Mouse (Mus musculus): ENCODE data around the gene Aco1. TPM values are rescaled to one million over a fixed set of nuclear protein-coding genes. Genes with fewer than 3 reads are reported as not detected.
"Not testable (repeated sequence)": the region's sequence is repeated elsewhere in the genome, so short reads cannot be mapped to it uniquely, and the experiment has no call there.

The Aco1 gene
- polyA plus RNA-seq (2014; fragmentation: Nextera tagmentation; extraction: Ambion mirVana): 60.1 and 63.4 TPM in 2 replicates

- peak within 1 kb of the TSS; percentile 72 for H3K4me3 ChIP-seq (ENCODE audit: low read depth, low read length)
- H3K9ac ChIP-seq: peak within 1 kb of the TSS; percentile 76
- no peak for TF ChIP-seq CTCF (IDR thresholded peaks at IDR 0.05; ENCODE audit: low read depth)
- H3K27me3 ChIP-seq (ENCODE audit: insufficient read depth, low read length): no peaks in the 10 kb centered on the region
- peaks cover 9% of the 10 kb centered on the region; the same call in 1 of the 2 replicates for H3K4me1 ChIP-seq (ENCODE audit: insufficient read depth)
- peak within 1 kb of the TSS; percentile 76 for H3K4me2 ChIP-seq
- peak within 1 kb of the TSS; percentile 96 for H3K27ac ChIP-seq (ENCODE audit: low read depth)
- under 1% methylated on average over 46 of the region's 46 CpGs for WGBS
- no peaks in the 10 kb centered on the region for H3K9me3 ChIP-seq (ENCODE audit: low read depth, low read length)
- H3K36me3 ChIP-seq (ENCODE audit: insufficient read depth): no peaks in the 10 kb centered on the region
- peak; percentile 97 for DNase-seq
- ATAC-seq (ENCODE audit: insufficient read depth): peak; percentile 97
Observed at GRCm38 (mm10) chr4:40142743-40143532, at the start of gene Aco1. Gene Aco1 (plus strand): TSS chr4:40143081.

- WGBS: 64% methylated on average over 2 of the region's 2 CpGs
- no peak for TF ChIP-seq CTCF (IDR thresholded peaks at IDR 0.05; ENCODE audit: low read depth)
- H3K27me3 ChIP-seq (ENCODE audit: insufficient read depth, low read length): no peaks in the 10 kb centered on the region
- no peak overlapping the region for H3K4me3 ChIP-seq (ENCODE audit: low read depth, low read length)
- DNase-seq (no peak), ATAC-seq (ENCODE audit: insufficient read depth) (no peak)
- H3K4me2 ChIP-seq: no peak overlapping the region
- H3K27ac ChIP-seq (ENCODE audit: low read depth): no peak overlapping the region
- no peaks in the 10 kb centered on the region for H3K9me3 ChIP-seq (ENCODE audit: low read depth, low read length)
- no peak overlapping the region for H3K9ac ChIP-seq
- no peaks in the 10 kb centered on the region for H3K4me1 ChIP-seq (ENCODE audit: insufficient read depth)
- no peaks in the 10 kb centered on the region for H3K36me3 ChIP-seq (ENCODE audit: insufficient read depth)
Observed at GRCm38 (mm10) chr4:40094974-40095373, 47.9 kb upstream of the Aco1 start.

- ATAC-seq (ENCODE audit: insufficient read depth) (no peak), DNase-seq (no peak)
- Histone ChIP-seq H3K36me3 (ENCODE audit: insufficient read depth) (no peaks in the 10 kb centered on the region), H3K4me2 (no peak overlapping the region), H3K4me3 (ENCODE audit: low read depth, low read length) (no peak overlapping the region), H3K9me3 (ENCODE audit: low read depth, low read length) (no peaks in the 10 kb centered on the region), H3K27me3 (ENCODE audit: insufficient read depth, low read length) (no peaks in the 10 kb centered on the region), H3K4me1 (ENCODE audit: insufficient read depth) (no peaks in the 10 kb centered on the region), H3K27ac (ENCODE audit: low read depth) (no peak overlapping the region), H3K9ac (no peak overlapping the region)
- WGBS: 81% methylated on average over 1 of the region's 1 CpGs
- no peak for TF ChIP-seq CTCF (IDR thresholded peaks at IDR 0.05; ENCODE audit: low read depth)
Observed at GRCm38 (mm10) chr4:40102996-40103395, 39.9 kb upstream of the Aco1 start.

GRCm38 (mm10) chr4:40106004-40106536, 36.8 kb upstream of the Aco1 start:
- H3K27me3 ChIP-seq (ENCODE audit: insufficient read depth, low read length): no peaks in the 10 kb centered on the region
- H3K27ac ChIP-seq (ENCODE audit: low read depth): no peak overlapping the region
- H3K4me3 ChIP-seq (ENCODE audit: low read depth, low read length): no peak overlapping the region
- H3K36me3 ChIP-seq (ENCODE audit: insufficient read depth): no peaks in the 10 kb centered on the region
- TF ChIP-seq CTCF (IDR thresholded peaks at IDR 0.05; ENCODE audit: low read depth): no peak
- ATAC-seq (ENCODE audit: insufficient read depth): no peak
- DNase-seq: no peak
- no peaks in the 10 kb centered on the region for H3K9me3 ChIP-seq (ENCODE audit: low read depth, low read length)
- no peak overlapping the region for H3K9ac ChIP-seq
- H3K4me1 ChIP-seq (ENCODE audit: insufficient read depth): no peaks in the 10 kb centered on the region
- no peak overlapping the region for H3K4me2 ChIP-seq
- WGBS: 51% methylated on average over 8 of the region's 8 CpGs

DNA sequence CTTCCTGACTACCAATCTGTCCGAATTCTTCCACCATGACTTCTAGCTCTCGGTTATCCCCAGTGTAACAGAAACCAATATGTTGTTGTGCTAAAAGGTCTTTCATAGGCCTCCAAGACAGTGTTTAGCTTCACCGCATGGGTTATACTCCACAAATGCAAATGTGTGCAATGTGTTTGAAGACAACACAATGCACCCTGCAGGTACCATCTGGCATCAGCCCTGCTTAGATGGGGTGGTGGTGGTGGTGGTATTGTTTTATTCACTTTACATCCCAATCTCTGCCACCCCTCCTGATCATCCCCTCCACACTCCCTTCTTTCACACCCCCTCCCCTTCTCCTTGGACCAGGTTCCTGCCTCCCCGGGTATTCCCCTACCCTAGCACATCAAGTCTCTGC, 34.9 kb upstream of the Aco1 start:
- H3K9ac ChIP-seq: no peak overlapping the region
- 82% methylated on average over 4 of the region's 4 CpGs for WGBS
- H3K27me3 ChIP-seq (ENCODE audit: insufficient read depth, low read length): no peaks in the 10 kb centered on the region
- H3K27ac ChIP-seq (ENCODE audit: low read depth): no peak overlapping the region
- no peak overlapping the region for H3K4me2 ChIP-seq
- H3K36me3 ChIP-seq (ENCODE audit: insufficient read depth): no peaks in the 10 kb centered on the region
- H3K4me3 ChIP-seq (ENCODE audit: low read depth, low read length): no peak overlapping the region
- TF ChIP-seq CTCF (IDR thresholded peaks at IDR 0.05; ENCODE audit: low read depth): no peak
- DNase-seq (no peak), ATAC-seq (ENCODE audit: insufficient read depth) (no peak)
- H3K4me1 ChIP-seq (ENCODE audit: insufficient read depth): no peaks in the 10 kb centered on the region
- no peaks in the 10 kb centered on the region for H3K9me3 ChIP-seq (ENCODE audit: low read depth, low read length)

DNA sequence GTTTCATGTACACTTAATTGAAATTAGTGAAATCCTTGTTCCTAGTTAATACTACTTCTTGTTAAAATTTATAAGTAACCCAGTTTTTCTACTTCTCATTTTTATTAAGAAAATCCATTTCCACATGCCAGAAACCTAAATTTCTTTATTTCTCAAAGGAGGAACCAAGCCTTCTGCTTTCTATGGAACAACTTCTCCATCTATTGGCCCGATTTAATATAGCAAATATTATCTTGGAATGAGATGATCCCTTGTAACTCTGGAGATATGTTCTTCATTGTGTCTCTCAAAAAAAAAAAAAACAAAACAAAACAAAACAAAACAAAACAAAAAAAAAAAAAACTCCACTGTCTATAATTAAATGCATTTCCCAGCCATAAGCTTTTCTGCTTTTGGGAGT, 29.7 kb upstream of the Aco1 start:
- no peaks in the 10 kb centered on the region for H3K4me1 ChIP-seq (ENCODE audit: insufficient read depth)
- H3K4me2 ChIP-seq: no peak overlapping the region
- WGBS: 58% methylated on average over 1 of the region's 1 CpGs
- no peaks in the 10 kb centered on the region for H3K9me3 ChIP-seq (ENCODE audit: low read depth, low read length)
- H3K4me3 ChIP-seq (ENCODE audit: low read depth, low read length): no peak overlapping the region
- no peaks in the 10 kb centered on the region for H3K27me3 ChIP-seq (ENCODE audit: insufficient read depth, low read length)
- ATAC-seq (ENCODE audit: insufficient read depth): no peak
- H3K9ac ChIP-seq: no peak overlapping the region
- peak; percentile 11; the same call in 1 of the 2 replicates for TF ChIP-seq CTCF (IDR thresholded peaks at IDR 0.05; ENCODE audit: low read depth)
- peak; percentile 13 for DNase-seq
- no peaks in the 10 kb centered on the region for H3K36me3 ChIP-seq (ENCODE audit: insufficient read depth)
- H3K27ac ChIP-seq (ENCODE audit: low read depth): no peak overlapping the region

DNA sequence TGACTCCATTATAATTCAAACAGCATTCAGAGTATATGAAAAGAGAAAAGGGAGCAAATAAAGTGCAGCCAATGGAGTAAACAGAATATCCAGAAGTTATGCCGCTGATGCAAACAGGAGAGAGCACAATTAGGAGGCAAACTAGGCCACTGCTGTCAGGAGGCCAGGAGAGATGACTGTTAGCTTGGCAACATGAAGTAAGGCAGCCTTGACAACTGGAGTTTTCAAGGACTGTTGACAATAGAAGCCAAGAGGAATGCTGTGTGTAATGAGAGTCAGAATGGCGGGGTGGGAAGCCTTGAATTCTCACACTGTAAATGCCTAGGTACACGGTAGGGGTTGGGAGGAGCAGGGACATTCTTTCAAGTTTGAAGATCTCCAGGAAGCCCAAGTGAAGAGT, 21.7 kb upstream of the Aco1 start:
- H3K27me3 ChIP-seq (ENCODE audit: insufficient read depth, low read length): no peaks in the 10 kb centered on the region
- H3K4me1 ChIP-seq (ENCODE audit: insufficient read depth): no peaks in the 10 kb centered on the region
- no peak overlapping the region for H3K4me3 ChIP-seq (ENCODE audit: low read depth, low read length)
- TF ChIP-seq CTCF (IDR thresholded peaks at IDR 0.05; ENCODE audit: low read depth): no peak
- no peak overlapping the region for H3K9ac ChIP-seq
- H3K9me3 ChIP-seq (ENCODE audit: low read depth, low read length): no peaks in the 10 kb centered on the region
- no peak overlapping the region for H3K27ac ChIP-seq (ENCODE audit: low read depth)
- H3K36me3 ChIP-seq (ENCODE audit: insufficient read depth): no peaks in the 10 kb centered on the region
- H3K4me2 ChIP-seq: no peak overlapping the region
- no peak for ATAC-seq (ENCODE audit: insufficient read depth)
- 68% methylated on average over 3 of the region's 3 CpGs for WGBS
- no peak for DNase-seq

DNA sequence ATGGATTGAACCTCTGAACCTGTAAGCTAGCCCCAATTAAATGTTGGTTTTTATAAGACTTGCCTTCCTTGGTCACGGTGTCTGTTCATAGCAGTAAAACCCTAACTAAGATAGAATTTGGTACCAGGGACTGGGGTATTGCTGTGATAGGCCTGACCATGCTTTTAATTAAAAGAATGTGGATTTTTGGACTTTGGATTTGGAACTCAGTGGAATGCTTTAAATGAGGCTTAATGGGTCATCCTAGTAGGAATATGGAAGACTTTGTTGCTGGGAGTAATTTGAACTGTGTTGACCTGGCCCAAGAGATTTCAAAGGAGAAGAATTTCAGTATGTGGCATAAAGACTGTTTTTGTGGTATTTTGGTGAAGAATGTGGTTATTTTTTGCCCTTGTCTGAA, 20.6 kb upstream of the Aco1 start:
- not testable (repeated sequence) for H3K4me3 ChIP-seq (ENCODE audit: low read depth, low read length); H3K4me1 ChIP-seq (ENCODE audit: insufficient read depth); H3K27me3 ChIP-seq (ENCODE audit: insufficient read depth, low read length); H3K9me3 ChIP-seq (ENCODE audit: low read depth, low read length); H3K36me3 ChIP-seq (ENCODE audit: insufficient read depth); H3K9ac ChIP-seq; H3K4me2 ChIP-seq; DNase-seq; H3K27ac ChIP-seq (ENCODE audit: low read depth); ATAC-seq (ENCODE audit: insufficient read depth)
- 89% methylated on average over 1 of the region's 1 CpGs for WGBS
